Mouse (Mus musculus): ENCODE results near the gene Cfap61. TPM values are rescaled to one million over a fixed set of nuclear protein-coding genes. Genes with fewer than 3 reads are reported as not detected.

Cfap61 gene
- total and polyA plus RNA-seq, 2 experiments from 2014 or later, result 0.46 to 0.68 TPM

DNA sequence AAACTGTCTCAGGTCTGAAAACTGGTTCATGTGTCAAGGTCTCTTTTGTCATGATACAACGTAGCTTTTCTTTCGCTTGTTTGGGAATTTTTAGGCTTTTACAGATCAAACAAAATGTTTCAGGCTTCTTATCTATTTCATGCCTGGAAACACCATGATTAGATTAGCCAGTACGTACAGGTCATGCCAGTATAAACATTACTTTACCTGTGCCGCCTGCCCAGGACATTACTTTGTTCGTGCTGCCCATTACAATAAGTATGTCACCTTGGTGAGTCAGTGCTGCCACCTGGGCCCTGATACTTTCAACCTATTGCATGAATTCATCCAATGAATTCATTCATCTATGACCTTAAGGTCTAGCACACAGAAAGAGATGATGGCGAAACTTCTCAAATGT, 88.3 kb downstream of the Cfap61 start:
- TF ChIP-seq EP300 (IDR thresholded peaks at IDR 0.05; ENCODE audit: low read depth) (no peak), CTCF (IDR thresholded peaks at IDR 0.05; ENCODE audit: low read depth) (no peak)
- H3K36me3 ChIP-seq (replicated peaks; ENCODE audit: control insufficient read depth, insufficient read depth, low read length), result no peaks in the 10 kb centered on the region
- H3K4me2 ChIP-seq (ENCODE audit: low read depth, low read length), result no peak overlapping the region
- DNase-seq (ENCODE audit: low spot score) (no peak), ATAC-seq (ENCODE audit: insufficient read depth, low read depth) (no peak)
- H3K27me3 ChIP-seq (ENCODE audit: control insufficient read depth, insufficient read depth, low read length), result no peaks in the 10 kb centered on the region
- no peaks in the 10 kb centered on the region for H3K4me1 ChIP-seq (ENCODE audit: control insufficient read depth, insufficient read depth)
- H3K27ac ChIP-seq (ENCODE audit: low read depth), result no peak overlapping the region
- H3K9ac ChIP-seq (replicated peaks; ENCODE audit: low read depth, low read length), result no peak overlapping the region
- no peak overlapping the region for H3K4me3 ChIP-seq (ENCODE audit: low read depth, low read length)
- WGBS, result 67% methylated on average over 6 of the region's 6 CpGs
- no peaks in the 10 kb centered on the region for H3K9me3 ChIP-seq (replicated peaks; ENCODE audit: control insufficient read depth, low read length)

GRCm38 (mm10) chr2:146043640-146044039, 109.1 kb downstream of the Cfap61 start:
- no peak overlapping the region for H3K27ac ChIP-seq (ENCODE audit: low read depth)
- no peak for TF ChIP-seq EP300 (IDR thresholded peaks at IDR 0.05; ENCODE audit: low read depth)
- TF ChIP-seq CTCF (IDR thresholded peaks at IDR 0.05; ENCODE audit: low read depth), result no peak
- H3K27me3 ChIP-seq (ENCODE audit: control insufficient read depth, insufficient read depth, low read length), result no peaks in the 10 kb centered on the region
- no peak overlapping the region for H3K4me3 ChIP-seq (ENCODE audit: low read depth, low read length)
- H3K9ac ChIP-seq (replicated peaks; ENCODE audit: low read depth, low read length), result no peak overlapping the region
- H3K4me2 ChIP-seq (ENCODE audit: low read depth, low read length), result no peak overlapping the region
- 87% methylated on average over 5 of the region's 5 CpGs for WGBS
- DNase-seq (ENCODE audit: low spot score) (no peak), ATAC-seq (ENCODE audit: insufficient read depth, low read depth) (no peak)
- no peaks in the 10 kb centered on the region for H3K4me1 ChIP-seq (ENCODE audit: control insufficient read depth, insufficient read depth)
- no peaks in the 10 kb centered on the region for H3K9me3 ChIP-seq (replicated peaks; ENCODE audit: control insufficient read depth, low read length)
- H3K36me3 ChIP-seq (replicated peaks; ENCODE audit: control insufficient read depth, insufficient read depth, low read length), result no peaks in the 10 kb centered on the region

- no peak overlapping the region for H3K4me3 ChIP-seq (ENCODE audit: low read depth, low read length)
- DNase-seq (ENCODE audit: low spot score), result no peak
Observed at GRCm38 (mm10) chr2:146044926-146045890, 110.6 kb downstream of the Cfap61 start.

GRCm38 (mm10) chr2:146047691-146048090, 113.1 kb downstream of the Cfap61 start:
- WGBS, result 88% methylated on average over 4 of the region's 4 CpGs

More at GRCm38 (mm10) chr2:146044926-146045890, 110.6 kb downstream of the Cfap61 start:
- Histone ChIP-seq H3K4me1 (ENCODE audit: control insufficient read depth, insufficient read depth) (peaks cover 4% of the 10 kb centered on the region; the same call in 1 of the 2 replicates), H3K9me3 (replicated peaks; ENCODE audit: control insufficient read depth, low read length) (no peaks in the 10 kb centered on the region), H3K4me2 (ENCODE audit: low read depth, low read length) (peak overlapping the region; percentile 22; the same call in 1 of the 2 replicates), H3K27ac (ENCODE audit: low read depth) (no peak overlapping the region), H3K9ac (replicated peaks; ENCODE audit: low read depth, low read length) (no peak overlapping the region), H3K27me3 (ENCODE audit: control insufficient read depth, insufficient read depth, low read length) (no peaks in the 10 kb centered on the region), H3K36me3 (replicated peaks; ENCODE audit: control insufficient read depth, insufficient read depth, low read length) (no peaks in the 10 kb centered on the region)
- no peak for TF ChIP-seq EP300 (IDR thresholded peaks at IDR 0.05; ENCODE audit: low read depth)
- 39% methylated on average over 24 of the region's 24 CpGs for WGBS
- ATAC-seq (ENCODE audit: insufficient read depth, low read depth), result no peak

GRCm38 (mm10) chr2:146048221-146048829, 113.7 kb downstream of the Cfap61 start:
- WGBS, result 55% methylated on average over 17 of the region's 17 CpGs
- TF ChIP-seq CTCF (IDR thresholded peaks at IDR 0.05; ENCODE audit: low read depth) (no peak), EP300 (IDR thresholded peaks at IDR 0.05; ENCODE audit: low read depth) (no peak)
- H3K4me2 ChIP-seq (ENCODE audit: low read depth, low read length), result no peak overlapping the region
- ATAC-seq (ENCODE audit: insufficient read depth, low read depth) (no peak; the same call in 1 of the 2 replicates), DNase-seq (ENCODE audit: low spot score) (no peak)
- no peaks in the 10 kb centered on the region for H3K36me3 ChIP-seq (replicated peaks; ENCODE audit: control insufficient read depth, insufficient read depth, low read length)
- peaks cover 4% of the 10 kb centered on the region; the same call in 1 of the 2 replicates for H3K4me1 ChIP-seq (ENCODE audit: control insufficient read depth, insufficient read depth)
- H3K9ac ChIP-seq (replicated peaks; ENCODE audit: low read depth, low read length), result no peak overlapping the region
- no peaks in the 10 kb centered on the region for H3K27me3 ChIP-seq (ENCODE audit: control insufficient read depth, insufficient read depth, low read length)
- H3K9me3 ChIP-seq (replicated peaks; ENCODE audit: control insufficient read depth, low read length), result no peaks in the 10 kb centered on the region
- H3K4me3 ChIP-seq (ENCODE audit: low read depth, low read length), result no peak overlapping the region
- H3K27ac ChIP-seq (ENCODE audit: low read depth), result no peak overlapping the region

More at GRCm38 (mm10) chr2:146047691-146048090, 113.1 kb downstream of the Cfap61 start:
- H3K4me2 ChIP-seq (ENCODE audit: low read depth, low read length), result no peak overlapping the region
- DNase-seq (ENCODE audit: low spot score), result no peak
- no peak overlapping the region for H3K27ac ChIP-seq (ENCODE audit: low read depth)
- H3K4me3 ChIP-seq (ENCODE audit: low read depth, low read length), result no peak overlapping the region
- no peak for TF ChIP-seq EP300 (IDR thresholded peaks at IDR 0.05; ENCODE audit: low read depth)
- TF ChIP-seq CTCF (IDR thresholded peaks at IDR 0.05; ENCODE audit: low read depth), result no peak
- no peaks in the 10 kb centered on the region for H3K36me3 ChIP-seq (replicated peaks; ENCODE audit: control insufficient read depth, insufficient read depth, low read length)
- peaks cover 4% of the 10 kb centered on the region; the same call in 1 of the 2 replicates for H3K4me1 ChIP-seq (ENCODE audit: control insufficient read depth, insufficient read depth)
- no peak overlapping the region for H3K9ac ChIP-seq (replicated peaks; ENCODE audit: low read depth, low read length)
- no peak for ATAC-seq (ENCODE audit: insufficient read depth, low read depth)
- no peaks in the 10 kb centered on the region for H3K9me3 ChIP-seq (replicated peaks; ENCODE audit: control insufficient read depth, low read length)
- H3K27me3 ChIP-seq (ENCODE audit: control insufficient read depth, insufficient read depth, low read length), result no peaks in the 10 kb centered on the region
